Comparison of ENCODE assay signal across 15 mouse cellular contexts in genomic region chr3:104601680-104602079, GRCm38 (mm10). TPM values are rescaled to one million over a fixed set of nuclear protein-coding genes. Genes with fewer than 3 reads are reported as not detected.
DNase-seq lines count a peak whose midpoint lies in the region; ATAC-seq and TF ChIP-seq lines count a peak whose summit lies in the region.
"Had no signal": no experiment of that assay in that cellular context is flagged by ENCODE, and none has a peak within 500 bp of the region (broad histone marks: within the 10 kb centered on the region; RNA-seq: fewer than 3 reads in every experiment).

No protein-coding gene starts in this region.

- H3K27me3 ChIP-seq in lung, embryonic 14.5 days (ENCODE audit: insufficient read depth, low read length), result no peaks in the 10 kb centered on the region
- H3K27me3 ChIP-seq in liver, embryonic 14.5 days (ENCODE audit: control insufficient read depth, insufficient read depth, low read length), result no peaks in the 10 kb centered on the region
- H3K27me3 ChIP-seq: hindbrain, embryonic 15.5 days; neural tube, embryonic 13.5 days had no signal

- no peak for ATAC-seq in lung, embryonic 14.5 days (ENCODE audit: insufficient read depth)
- peak; percentile 42 for ATAC-seq in liver, embryonic 14.5 days (ENCODE audit: insufficient read depth)

- 68% methylated on average over 4 of the region's 4 CpGs for WGBS in lung, embryonic 14.5 days
- 51% methylated on average over 4 of the region's 4 CpGs for WGBS in lung, adult 2 months
- WGBS in liver, embryonic 14.5 days (ENCODE audit: insufficient replicate concordance), result 64% methylated on average over 4 of the region's 4 CpGs

- intact Hi-C loops in gastrocnemius, adult 2 months (cut with DNase I), result loop anchor here (5.0 kb wide), 1 partner anchor 36 kb away; the partner anchor contains the start of gene Slc16a1

- H3K36me3 ChIP-seq in lung, embryonic 14.5 days (ENCODE audit: insufficient read depth), result no peaks in the 10 kb centered on the region
- no peaks in the 10 kb centered on the region for H3K36me3 ChIP-seq in liver, embryonic 14.5 days (replicated peaks; ENCODE audit: control insufficient read depth, insufficient read depth, low read depth)
- H3K36me3 ChIP-seq: embryonic facial prominence, embryonic 10.5 days; hindbrain, embryonic 15.5 days; neural tube, embryonic 13.5 days had no signal

- DNase-seq in gastrocnemius, adult 2 months, result peak; percentile 36
- DNase-seq in gastrocnemius, postnatal 4 days (ENCODE audit: low spot score in 2 of 2), result no peak
- DNase-seq in lung, embryonic 14.5 days, result peak; percentile 35
- no peak for DNase-seq in lung, adult 2 months
- DNase-seq in liver, embryonic 14.5 days (ENCODE audit: low read depth in 3 of 3, low spot score in 3 of 3), result no peak
- peak; percentile 43 for DNase-seq in yolk sac, embryonic 10.5 days (ENCODE audit: low spot score)
- DNase-seq in urinary bladder, adult 18-20 months (ENCODE audit: low spot score in 2 of 2), result no peak
- no peak for DNase-seq in ovary, postnatal 10 days (ENCODE audit: low spot score)
- DNase-seq: cerebellum, adult 9-10 months; kidney, adult 2 months; retina, postnatal 1 day had no signal

- peaks cover 6% of the 10 kb centered on the region; the same call in 1 of the 2 replicates for H3K4me1 ChIP-seq in lung, embryonic 14.5 days (ENCODE audit: insufficient read depth)
- H3K4me1 ChIP-seq in lung, adult 2 months (ENCODE audit: control insufficient read depth, insufficient read depth, low read length), result peaks cover 10% of the 10 kb centered on the region
- peaks cover 4 to 22% of the 10 kb centered on the region in 2 experiments; a peak in 3 of 4 replicates for H3K4me1 ChIP-seq in liver, embryonic 14.5 days (replicated peaks; ENCODE audit: control insufficient read depth in 2 of 2, insufficient read depth in 2 of 2, low read length in 1 of 2)
- H3K4me1 ChIP-seq: embryonic facial prominence, embryonic 10.5 days; neural tube, embryonic 13.5 days had no signal

- no peak for TF ChIP-seq POLR2A in lung, adult 2 months (IDR thresholded peaks at IDR 0.05; ENCODE audit: borderline replicate concordance, extremely low read depth, low read depth, low read length)

- H3K9me3 ChIP-seq in lung, embryonic 14.5 days (ENCODE audit: low read depth, low read length), result no peaks in the 10 kb centered on the region
- no peaks in the 10 kb centered on the region for H3K9me3 ChIP-seq in liver, embryonic 14.5 days (ENCODE audit: control insufficient read depth, low read length)
- H3K9me3 ChIP-seq: embryonic facial prominence, embryonic 10.5 days; hindbrain, embryonic 15.5 days; neural tube, embryonic 13.5 days had no signal

- H3K4me3 ChIP-seq in gastrocnemius, adult 2 months, result no peak overlapping the region
- no peak overlapping the region for H3K4me3 ChIP-seq in lung, embryonic 14.5 days (ENCODE audit: low read depth, low read length)
- no peak overlapping the region for H3K4me3 ChIP-seq in lung, adult 2 months (replicated peaks; ENCODE audit: extremely low read depth, low read depth, low read length)
- H3K4me3 ChIP-seq in liver, embryonic 14.5 days (ENCODE audit: insufficient read depth in 1 of 2, low read depth in 2 of 2, low read length in 2 of 2), result no peak overlapping the region
- H3K4me3 ChIP-seq: embryonic facial prominence, embryonic 10.5 days; hindbrain, embryonic 15.5 days; neural tube, embryonic 13.5 days had no signal

- no peak overlapping the region for H3K4me2 ChIP-seq in lung, embryonic 14.5 days
- H3K4me2 ChIP-seq in liver, embryonic 14.5 days (ENCODE audit: low read depth), result no peak overlapping the region
- H3K4me2 ChIP-seq: hindbrain, embryonic 15.5 days; neural tube, embryonic 13.5 days had no signal

- no peak for TF ChIP-seq CTCF in gastrocnemius, adult 2 months (IDR thresholded peaks at IDR 0.05)
- TF ChIP-seq CTCF in lung, embryonic 14.5 days (IDR thresholded peaks at IDR 0.05; ENCODE audit: low read depth), result no peak
- no peak for TF ChIP-seq CTCF in lung, adult 2 months (IDR thresholded peaks at IDR 0.05; ENCODE audit: insufficient read depth, low read length)
- TF ChIP-seq CTCF in liver, embryonic 14.5 days (IDR thresholded peaks at IDR 0.05; ENCODE audit: low read depth), result no peak

- peak overlapping the region; percentile 76 for H3K27ac ChIP-seq in gastrocnemius, adult 2 months
- H3K27ac ChIP-seq in lung, embryonic 14.5 days (ENCODE audit: low read depth), result no peak overlapping the region
- no peak overlapping the region for H3K27ac ChIP-seq in liver, embryonic 14.5 days
- H3K27ac ChIP-seq: embryonic facial prominence, embryonic 10.5 days; hindbrain, embryonic 15.5 days; macrophage; neural tube, embryonic 13.5 days had no signal

- H3K9ac ChIP-seq in lung, embryonic 14.5 days, result no peak overlapping the region
- no peak overlapping the region for H3K9ac ChIP-seq in liver, embryonic 14.5 days (replicated peaks)
- H3K9ac ChIP-seq: hindbrain, embryonic 15.5 days; neural tube, embryonic 13.5 days had no signal

- TF ChIP-seq EP300 in liver, embryonic 14.5 days (IDR thresholded peaks at IDR 0.05; ENCODE audit: low read depth), result no peak

RNA-seq across cellular contexts. Expression of gene Slc16a1, which starts 36.8 kb away (rescaled TPM):
- total RNA-seq in gastrocnemius, adult 2 months (2021), result 10 to 100 TPM; 20.9 to 42.1 TPM
- total RNA-seq in gastrocnemius, postnatal 4 days (2021), result 10 to 100 TPM; 28.5 to 36.1 TPM
- polyA plus RNA-seq in lung, embryonic 14.5 days (2014; fragmentation: Nextera tagmentation; extraction: Ambion mirVana), result 31.0 and 33.4 TPM in 2 replicates
- 14.5 and 15.7 TPM in 2 replicates for polyA plus RNA-seq in lung, adult 2 months (2012; rRNA removed)
- polyA plus RNA-seq in liver, embryonic 14.5 days (2012; rRNA removed), result 34.1 and 38.6 TPM in 2 replicates
- polyA plus RNA-seq in liver, embryonic 14.5 days (2014; fragmentation: Nextera tagmentation; extraction: Ambion mirVana), result 83.8 and 93.9 TPM in 2 replicates

Comparison
In these comparisons a context has a peak if more than half of its experiments do, and no peak if none do; other contexts are left out.
1. DNase-seq: peak in gastrocnemius, adult 2 months (single experiment), lung, embryonic 14.5 days (single experiment) and yolk sac, embryonic 10.5 days (single experiment); none in gastrocnemius, postnatal 4 days (0 of 2), lung, adult 2 months (single experiment), liver, embryonic 14.5 days (0 of 3), urinary bladder, adult 18-20 months (0 of 2) and ovary, postnatal 10 days (single experiment).